Mouse (Mus musculus) thymus, adult 2 months (tissue): ENCODE results near the gene Ints12. TPM values are rescaled to one million over a fixed set of nuclear protein-coding genes. Genes with fewer than 3 reads are reported as not detected.

Experiments
- DNase-seq: peaks from one replicate; pipeline ENCODE4 v3.0.0; 2021
- H3K27ac ChIP-seq: fragments of 200-500 bp; 2 replicates; pipeline ENCODE4 v1.5.1; 2012; ENCODE audit warnings: low read length, control low read depth; ENCODE audit not compliant: control insufficient read depth, insufficient read depth
- H3K27me3 ChIP-seq: fragments of 200-500 bp; 2 replicates; pipeline ENCODE4 v1.6.1; 2012; ENCODE audit warnings: mild to moderate bottlenecking, low read length, moderate library complexity, mixed read lengths; ENCODE audit not compliant: control insufficient read depth, insufficient read depth
- H3K36me3 ChIP-seq: fragments of 200-500 bp; 2 replicates; pipeline ENCODE4 v1.6.1; 2012; ENCODE audit warnings: mild to moderate bottlenecking, low read length, moderate library complexity; ENCODE audit not compliant: control insufficient read depth, insufficient read depth
- H3K4me1 ChIP-seq: fragments of 200-500 bp; replicated peaks from 2 replicates; pipeline ENCODE4 v1.6.1; 2012; ENCODE audit warnings: low read length; ENCODE audit not compliant: control insufficient read depth, insufficient read depth
- H3K4me3 ChIP-seq: fragments of 200-500 bp; 2 replicates; pipeline ENCODE4 v1.5.1; 2012; ENCODE audit warnings: mild to moderate bottlenecking, low read length, control low read depth, moderate library complexity; ENCODE audit not compliant: control insufficient read depth, insufficient read depth
- CTCF ChIP-seq: fragments of 200-500 bp; IDR thresholded peaks from 2 replicates; pipeline ENCODE4 v1.5.1; 2012; ENCODE audit warnings: mild to moderate bottlenecking, control low read depth, low read length, moderate library complexity, borderline replicate concordance; ENCODE audit not compliant: control insufficient read depth, poor library complexity, insufficient read depth; ENCODE audit errors: extremely low read depth
- POLR2A ChIP-seq: fragments of 200-500 bp; IDR thresholded peaks from 2 replicates; pipeline ENCODE4 v1.6.1; 2012; ENCODE audit warnings: mild to moderate bottlenecking, low read length, control low read depth, moderate library complexity; ENCODE audit not compliant: control insufficient read depth, poor library complexity, insufficient read depth; ENCODE audit errors: extremely low read depth
- WGBS: fragments of 180-500 bp; shearing (Covaris S2); methylation state at CpG from one replicate; pipeline ENCODE4 v1.1.7; 2018; 5-methylcytosine and 5-hydroxymethylcytosine counted together
- polyA plus RNA-seq: library from polyadenylated mRNA; depleted of rRNA; stranded (reverse); fragments of >200 nt; gene quantifications from 2 replicates; pipeline ENCODE4 v1.2.3, GENCODE M21; 2012

Gene Ints12
- polyA plus RNA-seq, 1 experiment: 10.2 TPM

GRCm38 (mm10) chr3:133091121-133091663, 448 bp upstream of the Ints12 start:
- Histone ChIP-seq H3K36me3 (no peaks in the 10 kb centered on the region), H3K27ac (peak overlapping the region; percentile 11), H3K27me3 (no peaks in the 10 kb centered on the region), H3K4me1 (no peaks in the 10 kb centered on the region), H3K4me3 (peak overlapping the region; percentile 91)
- no peak for TF ChIP-seq POLR2A
- TF ChIP-seq CTCF: no peak
- no peak for DNase-seq
- under 1% methylated on average over 44 of the region's 44 CpGs for WGBS

- no peak for TF ChIP-seq CTCF
- no peak for TF ChIP-seq POLR2A
- Histone ChIP-seq H3K36me3 (0 out of 2 replicates have a peak, but pooled peaks cover 1% of the 10 kb centered on the region), H3K4me3 (peak overlapping the region; percentile 91), H3K27me3 (no peaks in the 10 kb centered on the region), H3K27ac (peak overlapping the region; percentile 74), H3K4me1 (no peaks in the 10 kb centered on the region)
- no peak for DNase-seq
- under 1% methylated on average over 7 of the region's 7 CpGs for WGBS
These were observed 724 bp downstream of the Ints12 start for GRCm38 (mm10) chr3:133092274-133092853.

GRCm38 (mm10) chr3:133092936-133093335, 1.3 kb downstream of the Ints12 start:
- DNase-seq: no peak
- H3K36me3 ChIP-seq: 0 out of 2 replicates have a peak, but pooled peaks cover 3% of the 10 kb centered on the region
- H3K4me1 ChIP-seq: no peaks in the 10 kb centered on the region
- no peak for TF ChIP-seq CTCF
- no peak for TF ChIP-seq POLR2A
- H3K4me3 ChIP-seq: no peak overlapping the region
- no peaks in the 10 kb centered on the region for H3K27me3 ChIP-seq
- 4% methylated on average over 1 of the region's 1 CpGs for WGBS
- no peak overlapping the region for H3K27ac ChIP-seq

- Histone ChIP-seq H3K27ac (no peak overlapping the region), H3K27me3 (no peaks in the 10 kb centered on the region), H3K4me3 (no peak overlapping the region), H3K4me1 (no peaks in the 10 kb centered on the region), H3K36me3 (peaks cover 8% of the 10 kb centered on the region)
- WGBS: 92% methylated on average over 1 of the region's 1 CpGs
- TF ChIP-seq CTCF (no peak), POLR2A (no peak)
- DNase-seq: no peak
These were observed 2.7 kb downstream of the Ints12 start for GRCm38 (mm10) chr3:133094305-133094704.

GRCm38 (mm10) chr3:133097936-133098335, 6.3 kb downstream of the Ints12 start:
- Histone ChIP-seq H3K27me3 (no peaks in the 10 kb centered on the region), H3K27ac (no peak overlapping the region), H3K4me3 (no peak overlapping the region), H3K4me1 (no peaks in the 10 kb centered on the region), H3K36me3 (peaks cover 32% of the 10 kb centered on the region)
- 98% methylated on average over 6 of the region's 6 CpGs for WGBS
- no peak for DNase-seq
- TF ChIP-seq CTCF: no peak
- no peak for TF ChIP-seq POLR2A

GRCm38 (mm10) chr3:133098336-133098735, 6.7 kb downstream of the Ints12 start:
- TF ChIP-seq POLR2A (no peak), CTCF (no peak)
- Histone ChIP-seq H3K4me1 (no peaks in the 10 kb centered on the region), H3K27me3 (no peaks in the 10 kb centered on the region), H3K27ac (no peak overlapping the region), H3K36me3 (peaks cover 34% of the 10 kb centered on the region), H3K4me3 (no peak overlapping the region)
- no peak for DNase-seq
- 97% methylated on average over 4 of the region's 4 CpGs for WGBS
